Mouse (Mus musculus) small intestine, adult 2 months (tissue): ENCODE measurements around the gene Ptpn14.

ENCODE experiments used
- CTCF ChIP-seq: fragments of 200-500 bp; IDR thresholded peaks from 2 replicates; pipeline ENCODE4 v1.5.1; 2012; ENCODE audit warnings: low read depth, mild to moderate bottlenecking, control low read depth, inconsistent platforms, low read length, moderate library complexity, mixed read lengths; ENCODE audit not compliant: insufficient replicate concordance, insufficient read length; ENCODE audit errors: extremely low read depth
- POLR2A ChIP-seq: fragments of 200-500 bp; IDR thresholded peaks from 2 replicates; pipeline ENCODE4 v1.6.1; 2012; ENCODE audit warnings: low read depth, mild to moderate bottlenecking, control low read depth, inconsistent platforms, low read length, moderate library complexity

GRCm38 (mm10) chr1:189755072-189755471, 27.0 kb downstream of the Ptpn14 start:
- TF ChIP-seq POLR2A, result no peak
- TF ChIP-seq CTCF, result no peak
